9 mouse cellular contexts compared by ENCODE assay signal in the genomic region with DNA sequence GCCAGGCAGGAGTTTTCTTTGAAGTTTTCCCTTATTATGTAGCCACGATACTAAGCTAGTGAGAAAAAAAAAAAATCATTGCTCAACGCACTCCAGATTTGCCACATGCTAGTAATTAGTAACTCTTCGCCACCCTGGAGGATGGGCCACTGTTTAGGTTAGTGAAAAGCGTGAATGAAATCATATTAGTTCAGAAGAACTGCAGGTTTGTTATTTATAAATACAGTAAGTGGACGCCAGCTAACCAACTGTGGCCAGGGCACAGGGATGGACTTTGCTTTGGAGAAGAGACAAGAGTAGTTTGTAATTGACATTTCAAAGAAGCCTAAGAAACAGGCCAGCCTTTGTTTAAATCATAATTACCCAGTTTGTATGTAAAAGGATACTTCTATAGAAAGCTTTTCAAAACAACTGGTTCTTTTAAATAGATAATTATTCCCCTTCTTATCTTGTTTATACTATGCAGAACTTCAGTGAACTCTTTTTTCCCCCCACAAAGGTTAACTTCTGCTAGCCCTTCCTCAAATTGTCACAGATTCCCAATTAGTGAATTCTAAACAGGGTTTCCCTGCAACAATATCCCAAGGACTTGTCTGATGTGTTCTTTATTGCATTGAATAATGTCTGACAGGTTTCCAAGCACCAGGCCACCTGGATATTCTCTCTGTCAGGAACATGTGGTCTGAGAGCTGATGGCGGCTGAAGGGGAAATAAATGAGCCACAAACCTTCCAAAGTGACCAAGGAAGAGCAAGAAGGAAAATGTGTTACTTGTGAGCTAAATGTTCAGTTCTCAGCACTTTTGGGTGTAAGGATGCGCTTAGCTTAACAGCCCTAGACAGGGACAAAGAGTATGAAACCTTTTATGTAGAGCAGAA. TPM values are rescaled to one million over a fixed set of nuclear protein-coding genes. Genes with fewer than 3 reads are reported as not detected.
A peak's percentile ranks its signal among the peaks of the same experiment; 100 is the strongest.
DNase-seq lines count a peak whose midpoint lies in the region; ATAC-seq lines count a peak whose summit lies in the region.
"Had no signal": no experiment of that assay in that cellular context is flagged by ENCODE, and none has a peak within 500 bp of the region (broad histone marks: within the 10 kb centered on the region; RNA-seq: fewer than 3 reads in every experiment).

No protein-coding gene starts in this region.

- intact Hi-C loops in left cerebral cortex, postnatal 4 days (cut with DNase I) = no loop called here

- H3K9me3 ChIP-seq in midbrain, embryonic 10.5 days (replicated peaks) = no peaks in the 10 kb centered on the region
- no peaks in the 10 kb centered on the region for H3K9me3 ChIP-seq in midbrain, embryonic 14.5 days (ENCODE audit: control insufficient read depth, low read length)
- H3K9me3 ChIP-seq in embryonic facial prominence, embryonic 15.5 days (replicated peaks) = no peaks in the 10 kb centered on the region
- H3K9me3 ChIP-seq in neural tube, embryonic 12.5 days = no peaks in the 10 kb centered on the region

- H3K36me3 ChIP-seq in midbrain, embryonic 10.5 days = no peaks in the 10 kb centered on the region
- no peaks in the 10 kb centered on the region for H3K36me3 ChIP-seq in midbrain, embryonic 14.5 days (ENCODE audit: control insufficient read depth, insufficient read depth, low read length)
- H3K36me3 ChIP-seq in embryonic facial prominence, embryonic 15.5 days = no peaks in the 10 kb centered on the region
- H3K36me3 ChIP-seq in neural tube, embryonic 12.5 days = no peaks in the 10 kb centered on the region

- WGBS in midbrain, embryonic 10.5 days = 65% methylated on average over 7 of the region's 7 CpGs
- WGBS in midbrain, embryonic 14.5 days = 59% methylated on average over 7 of the region's 7 CpGs
- 37% methylated on average over 7 of the region's 7 CpGs for WGBS in embryonic facial prominence, embryonic 15.5 days
- WGBS in neural tube, embryonic 12.5 days = 59% methylated on average over 7 of the region's 7 CpGs

- no peak for DNase-seq in midbrain, embryonic 10.5 days (ENCODE audit: low spot score)
- DNase-seq in midbrain, embryonic 14.5 days = no peak
- DNase-seq in kidney, adult 8-10 months = peak; percentile 45 to 52
- no peak for DNase-seq in left cerebral cortex, postnatal 4 days
- DNase-seq in adrenal gland, adult (ENCODE audit: inconsistent age in 2 of 2, low spot score in 1 of 2) = no peak
- DNase-seq: gastrocnemius, adult 2 months had no signal

- H3K27ac ChIP-seq in midbrain, embryonic 10.5 days (replicated peaks) = peak overlapping the region; percentile 94
- no peak overlapping the region; the same call in 1 of the 2 replicates for H3K27ac ChIP-seq in midbrain, embryonic 14.5 days (replicated peaks; ENCODE audit: low read depth, low read length)
- peak overlapping the region; percentile 85 for H3K27ac ChIP-seq in embryonic facial prominence, embryonic 15.5 days (replicated peaks)
- H3K27ac ChIP-seq in neural tube, embryonic 12.5 days = 0 out of 2 replicates have a peak overlapping the region, but pooled peaks have one; percentile 2
- H3K27ac ChIP-seq: gastrocnemius, adult 2 months had no signal

- no peaks in the 10 kb centered on the region for H3K27me3 ChIP-seq in midbrain, embryonic 10.5 days (ENCODE audit: low read depth, poor library complexity, severe bottlenecking)
- H3K27me3 ChIP-seq in midbrain, embryonic 14.5 days (ENCODE audit: control insufficient read depth, insufficient read depth, low read length) = no peaks in the 10 kb centered on the region
- no peaks in the 10 kb centered on the region for H3K27me3 ChIP-seq in embryonic facial prominence, embryonic 15.5 days
- no peaks in the 10 kb centered on the region for H3K27me3 ChIP-seq in neural tube, embryonic 12.5 days (replicated peaks)

- H3K4me2 ChIP-seq in midbrain, embryonic 14.5 days (ENCODE audit: low read length) = no peak overlapping the region
- H3K4me2 ChIP-seq in embryonic facial prominence, embryonic 15.5 days (replicated peaks) = no peak overlapping the region
- H3K4me2 ChIP-seq in neural tube, embryonic 12.5 days (replicated peaks) = no peak overlapping the region

- peaks cover 48% of the 10 kb centered on the region for H3K4me1 ChIP-seq in midbrain, embryonic 10.5 days
- H3K4me1 ChIP-seq in midbrain, embryonic 14.5 days (ENCODE audit: control insufficient read depth, insufficient read depth, low read length) = peaks cover 18% of the 10 kb centered on the region
- H3K4me1 ChIP-seq in embryonic facial prominence, embryonic 15.5 days = peaks cover 34% of the 10 kb centered on the region
- H3K4me1 ChIP-seq in neural tube, embryonic 12.5 days = peaks cover 14% of the 10 kb centered on the region

- no peak overlapping the region for H3K4me3 ChIP-seq in midbrain, embryonic 10.5 days
- H3K4me3 ChIP-seq in midbrain, embryonic 14.5 days (replicated peaks; ENCODE audit: low read depth, low read length) = no peak overlapping the region
- no peak overlapping the region for H3K4me3 ChIP-seq in embryonic facial prominence, embryonic 15.5 days (replicated peaks)
- H3K4me3 ChIP-seq in neural tube, embryonic 12.5 days = no peak overlapping the region
- H3K4me3 ChIP-seq: myocyte had no signal

- no peak overlapping the region for H3K9ac ChIP-seq in midbrain, embryonic 14.5 days (replicated peaks; ENCODE audit: low read length)
- no peak overlapping the region for H3K9ac ChIP-seq in embryonic facial prominence, embryonic 15.5 days
- H3K9ac ChIP-seq in neural tube, embryonic 12.5 days = no peak overlapping the region

- ATAC-seq in midbrain, embryonic 14.5 days (ENCODE audit: low FRiP score, low TSS enrichment) = no peak
- ATAC-seq in embryonic facial prominence, embryonic 15.5 days (ENCODE audit: insufficient number of reproducible peaks, low FRiP score, low TSS enrichment, low read depth) = no peak
- no peak for ATAC-seq in neural tube, embryonic 12.5 days (ENCODE audit: low FRiP score, low read depth)

RNA-seq across cellular contexts. Expression of gene Cpa2, which starts 15.7 kb away (rescaled TPM):
- polyA plus RNA-seq in midbrain, embryonic 10.5 days (2016; fragmentation: Nextera tagmentation; extraction: Ambion mirVana) = 22.0 and 22.8 TPM in 2 replicates
- 8.5 and 8.7 TPM in 2 replicates for polyA plus RNA-seq in midbrain, embryonic 14.5 days (2014; fragmentation: Nextera tagmentation; extraction: Ambion mirVana)
- polyA plus RNA-seq in embryonic facial prominence, embryonic 15.5 days (2015; fragmentation: Nextera tagmentation; extraction: Ambion mirVana) = 3.4 and 5.2 TPM in 2 replicates
- 8.2 and 8.5 TPM in 2 replicates for polyA plus RNA-seq in neural tube, embryonic 12.5 days (2016; fragmentation: Nextera tagmentation; extraction: Ambion mirVana)
- total RNA-seq in left cerebral cortex, postnatal 4 days (2021) = 1 to 10 TPM; 4.2 to 4.7 TPM
- total RNA-seq: gastrocnemius, adult 2 months had no signal
- polyA plus RNA-seq: myocyte had no signal

RNA-seq across cellular contexts. Expression of gene Ssmem1, which starts 16.0 kb away (rescaled TPM):
- 0.22 and 0.36 TPM in 2 replicates for polyA plus RNA-seq in midbrain, embryonic 10.5 days (2016; fragmentation: Nextera tagmentation; extraction: Ambion mirVana)
- 0.38 TPM in 1 of 2 replicates, not detected in the other for polyA plus RNA-seq in midbrain, embryonic 14.5 days (2014; fragmentation: Nextera tagmentation; extraction: Ambion mirVana)
- polyA plus RNA-seq in embryonic facial prominence, embryonic 15.5 days (2015; fragmentation: Nextera tagmentation; extraction: Ambion mirVana) = 0.14 and 0.52 TPM in 2 replicates
- polyA plus RNA-seq in neural tube, embryonic 12.5 days (2016; fragmentation: Nextera tagmentation; extraction: Ambion mirVana) = 0.24 and 0.49 TPM in 2 replicates
- total RNA-seq in left cerebral cortex, postnatal 4 days (2021) = 1 to 10 TPM in 1 of 2 experiments, under 1 TPM in 1; 0.56 to 1.2 TPM

RNA-seq across cellular contexts. Expression of gene Tmem209, which starts 16.1 kb away (rescaled TPM):
- polyA plus RNA-seq in midbrain, embryonic 10.5 days (2016; fragmentation: Nextera tagmentation; extraction: Ambion mirVana) = 47.8 and 52.7 TPM in 2 replicates
- polyA plus RNA-seq in midbrain, embryonic 14.5 days (2014; fragmentation: Nextera tagmentation; extraction: Ambion mirVana) = 24.8 and 38.2 TPM in 2 replicates
- 27.5 and 29.1 TPM in 2 replicates for polyA plus RNA-seq in embryonic facial prominence, embryonic 15.5 days (2015; fragmentation: Nextera tagmentation; extraction: Ambion mirVana)
- polyA plus RNA-seq in neural tube, embryonic 12.5 days (2016; fragmentation: Nextera tagmentation; extraction: Ambion mirVana) = 35.1 and 35.9 TPM in 2 replicates
- 10 to 100 TPM; 17.7 to 19.7 TPM for total RNA-seq in left cerebral cortex, postnatal 4 days (2021)

RNA-seq across cellular contexts. Expression of gene Cpa4, which starts 42.5 kb away (rescaled TPM):
- polyA plus RNA-seq in midbrain, embryonic 10.5 days (2016; fragmentation: Nextera tagmentation; extraction: Ambion mirVana) = 1.3 and 2.3 TPM in 2 replicates
- 0.98 and 1.2 TPM in 2 replicates for polyA plus RNA-seq in midbrain, embryonic 14.5 days (2014; fragmentation: Nextera tagmentation; extraction: Ambion mirVana)
- 5.1 and 6.3 TPM in 2 replicates for polyA plus RNA-seq in embryonic facial prominence, embryonic 15.5 days (2015; fragmentation: Nextera tagmentation; extraction: Ambion mirVana)
- polyA plus RNA-seq in neural tube, embryonic 12.5 days (2016; fragmentation: Nextera tagmentation; extraction: Ambion mirVana) = 1.2 and 1.9 TPM in 2 replicates
- under 1 TPM in 1 of 2 experiments, not detected in 1; 0.24 TPM for total RNA-seq in left cerebral cortex, postnatal 4 days (2021)
- total RNA-seq: gastrocnemius, adult 2 months had no signal

Comparison
In these comparisons a context has a peak if more than half of its experiments do, and no peak if none do; other contexts are left out.
1. DNase-seq: peak in kidney, adult 8-10 months (2 of 2); none in midbrain, embryonic 10.5 days (single experiment), midbrain, embryonic 14.5 days (single experiment), left cerebral cortex, postnatal 4 days (single experiment) and adrenal gland, adult (0 of 2).